Mouse (Mus musculus): ENCODE results near the gene Il34. TPM values are rescaled to one million over a fixed set of nuclear protein-coding genes. Genes with fewer than 3 reads are reported as not detected.

Gene Il34
- polyA plus RNA-seq, 1 experiment from 2014 or later: 6.5 TPM

- Histone ChIP-seq H3K4me1 (replicated peaks; ENCODE audit: control insufficient read depth, insufficient read depth, low read length) (peaks cover 39% of the 10 kb centered on the region), H3K27me3 (ENCODE audit: control insufficient read depth, insufficient read depth, low read depth, low read length) (no peaks in the 10 kb centered on the region), H3K27ac (ENCODE audit: low read length) (peak overlapping the region; percentile 49), H3K9me3 (ENCODE audit: control insufficient read depth, low read length) (no peaks in the 10 kb centered on the region), H3K4me3 (ENCODE audit: low read length) (no peak overlapping the region), H3K36me3 (ENCODE audit: control insufficient read depth, insufficient read depth, low read length) (no peaks in the 10 kb centered on the region), H3K4me2 (ENCODE audit: low read depth, low read length) (no peak overlapping the region), H3K9ac (ENCODE audit: low read length) (no peak overlapping the region)
- 74% methylated on average over 3 of the region's 3 CpGs for WGBS
- no peak for ATAC-seq (ENCODE audit: low read depth)
Observed at GRCm38 (mm10) chr8:110704103-110704502, 101.6 kb downstream of the Il34 start.

GRCm38 (mm10) chr8:110703460-110704061 is 102.2 kb downstream of the Il34 start:
- ATAC-seq (ENCODE audit: low read depth): no peak
- Histone ChIP-seq H3K9ac (ENCODE audit: low read length) (no peak overlapping the region), H3K27me3 (ENCODE audit: control insufficient read depth, insufficient read depth, low read depth, low read length) (no peaks in the 10 kb centered on the region), H3K4me1 (replicated peaks; ENCODE audit: control insufficient read depth, insufficient read depth, low read length) (peaks cover 38% of the 10 kb centered on the region), H3K36me3 (ENCODE audit: control insufficient read depth, insufficient read depth, low read length) (no peaks in the 10 kb centered on the region), H3K27ac (ENCODE audit: low read length) (peak overlapping the region; percentile 81), H3K4me3 (ENCODE audit: low read length) (no peak overlapping the region), H3K9me3 (ENCODE audit: control insufficient read depth, low read length) (no peaks in the 10 kb centered on the region), H3K4me2 (ENCODE audit: low read depth, low read length) (no peak overlapping the region)
- WGBS: 61% methylated on average over 9 of the region's 9 CpGs

- Histone ChIP-seq H3K36me3 (ENCODE audit: control insufficient read depth, insufficient read depth, low read length) (no peaks in the 10 kb centered on the region), H3K4me1 (replicated peaks; ENCODE audit: control insufficient read depth, insufficient read depth, low read length) (peaks cover 35% of the 10 kb centered on the region), H3K9ac (ENCODE audit: low read length) (no peak overlapping the region), H3K27me3 (ENCODE audit: control insufficient read depth, insufficient read depth, low read depth, low read length) (no peaks in the 10 kb centered on the region), H3K9me3 (ENCODE audit: control insufficient read depth, low read length) (no peaks in the 10 kb centered on the region), H3K27ac (ENCODE audit: low read length) (peak overlapping the region; percentile 81), H3K4me2 (ENCODE audit: low read depth, low read length) (no peak overlapping the region), H3K4me3 (ENCODE audit: low read length) (no peak overlapping the region)
- ATAC-seq (ENCODE audit: low read depth): peak; percentile 87
- WGBS: 46% methylated on average over 9 of the region's 9 CpGs
Observed at GRCm38 (mm10) chr8:110702636-110703459, 102.9 kb downstream of the Il34 start.

GRCm38 (mm10) chr8:110700561-110700960 is 105.2 kb downstream of the Il34 start:
- H3K4me3 ChIP-seq (ENCODE audit: low read length): no peak overlapping the region
- H3K27me3 ChIP-seq (ENCODE audit: control insufficient read depth, insufficient read depth, low read depth, low read length): no peaks in the 10 kb centered on the region
- ATAC-seq (ENCODE audit: low read depth): no peak
- H3K9ac ChIP-seq (ENCODE audit: low read length): no peak overlapping the region
- WGBS: 76% methylated on average over 2 of the region's 2 CpGs
- no peak overlapping the region for H3K4me2 ChIP-seq (ENCODE audit: low read depth, low read length)
- no peak overlapping the region for H3K27ac ChIP-seq (ENCODE audit: low read length)
- H3K36me3 ChIP-seq (ENCODE audit: control insufficient read depth, insufficient read depth, low read length): no peaks in the 10 kb centered on the region
- no peaks in the 10 kb centered on the region for H3K9me3 ChIP-seq (ENCODE audit: control insufficient read depth, low read length)
- peaks cover 31% of the 10 kb centered on the region for H3K4me1 ChIP-seq (replicated peaks; ENCODE audit: control insufficient read depth, insufficient read depth, low read length)

- Histone ChIP-seq H3K4me3 (ENCODE audit: low read length) (no peak overlapping the region), H3K9ac (ENCODE audit: low read length) (no peak overlapping the region), H3K4me2 (ENCODE audit: low read depth, low read length) (no peak overlapping the region), H3K9me3 (ENCODE audit: control insufficient read depth, low read length) (no peaks in the 10 kb centered on the region), H3K27me3 (ENCODE audit: control insufficient read depth, insufficient read depth, low read depth, low read length) (no peaks in the 10 kb centered on the region), H3K36me3 (ENCODE audit: control insufficient read depth, insufficient read depth, low read length) (no peaks in the 10 kb centered on the region), H3K27ac (ENCODE audit: low read length) (no peak overlapping the region), H3K4me1 (replicated peaks; ENCODE audit: control insufficient read depth, insufficient read depth, low read length) (peaks cover 32% of the 10 kb centered on the region)
- WGBS: 73% methylated on average over 7 of the region's 7 CpGs
- no peak for ATAC-seq (ENCODE audit: low read depth)
Observed at GRCm38 (mm10) chr8:110699501-110699900, 106.2 kb downstream of the Il34 start.

GRCm38 (mm10) chr8:110698098-110698497 is 107.6 kb downstream of the Il34 start:
- WGBS: 62% methylated on average over 1 of the region's 1 CpGs

GRCm38 (mm10) chr8:110697571-110697970 is 108.2 kb downstream of the Il34 start:
- Histone ChIP-seq H3K9me3 (ENCODE audit: control insufficient read depth, low read length) (no peaks in the 10 kb centered on the region), H3K4me3 (ENCODE audit: low read length) (no peak overlapping the region), H3K4me2 (ENCODE audit: low read depth, low read length) (no peak overlapping the region), H3K9ac (ENCODE audit: low read length) (no peak overlapping the region), H3K4me1 (replicated peaks; ENCODE audit: control insufficient read depth, insufficient read depth, low read length) (peaks cover 17% of the 10 kb centered on the region), H3K27me3 (ENCODE audit: control insufficient read depth, insufficient read depth, low read depth, low read length) (no peaks in the 10 kb centered on the region), H3K27ac (ENCODE audit: low read length) (no peak overlapping the region), H3K36me3 (ENCODE audit: control insufficient read depth, insufficient read depth, low read length) (no peaks in the 10 kb centered on the region)
- no peak for ATAC-seq (ENCODE audit: low read depth)
- 84% methylated on average over 5 of the region's 5 CpGs for WGBS

More at GRCm38 (mm10) chr8:110698098-110698497, 107.6 kb downstream of the Il34 start:
- H3K27me3 ChIP-seq (ENCODE audit: control insufficient read depth, insufficient read depth, low read depth, low read length): no peaks in the 10 kb centered on the region
- no peak overlapping the region for H3K4me3 ChIP-seq (ENCODE audit: low read length)
- no peak for ATAC-seq (ENCODE audit: low read depth)
- H3K9ac ChIP-seq (ENCODE audit: low read length): no peak overlapping the region
- no peak overlapping the region for H3K27ac ChIP-seq (ENCODE audit: low read length)
- no peak overlapping the region for H3K4me2 ChIP-seq (ENCODE audit: low read depth, low read length)
- H3K4me1 ChIP-seq (replicated peaks; ENCODE audit: control insufficient read depth, insufficient read depth, low read length): peaks cover 18% of the 10 kb centered on the region
- H3K9me3 ChIP-seq (ENCODE audit: control insufficient read depth, low read length): no peaks in the 10 kb centered on the region
- no peaks in the 10 kb centered on the region for H3K36me3 ChIP-seq (ENCODE audit: control insufficient read depth, insufficient read depth, low read length)

GRCm38 (mm10) chr8:110696051-110696450 is 109.7 kb downstream of the Il34 start:
- H3K27ac ChIP-seq (ENCODE audit: low read length): peak overlapping the region; percentile 11
- 0 out of 2 replicates have a peak overlapping the region, but pooled peaks have one; percentile 18 for H3K9ac ChIP-seq (ENCODE audit: low read length)
- H3K36me3 ChIP-seq (ENCODE audit: control insufficient read depth, insufficient read depth, low read length): no peaks in the 10 kb centered on the region
- 65% methylated on average over 4 of the region's 4 CpGs for WGBS
- ATAC-seq (ENCODE audit: low read depth): peak; percentile 51
- no peak overlapping the region for H3K4me2 ChIP-seq (ENCODE audit: low read depth, low read length)
- peaks cover 17% of the 10 kb centered on the region for H3K4me1 ChIP-seq (replicated peaks; ENCODE audit: control insufficient read depth, insufficient read depth, low read length)
- no peaks in the 10 kb centered on the region for H3K27me3 ChIP-seq (ENCODE audit: control insufficient read depth, insufficient read depth, low read depth, low read length)
- no peak overlapping the region for H3K4me3 ChIP-seq (ENCODE audit: low read length)
- H3K9me3 ChIP-seq (ENCODE audit: control insufficient read depth, low read length): no peaks in the 10 kb centered on the region

- Histone ChIP-seq H3K27ac (ENCODE audit: low read length) (peak overlapping the region; percentile 9; the same call in 1 of the 2 replicates), H3K4me1 (replicated peaks; ENCODE audit: control insufficient read depth, insufficient read depth, low read length) (peaks cover 17% of the 10 kb centered on the region), H3K36me3 (ENCODE audit: control insufficient read depth, insufficient read depth, low read length) (no peaks in the 10 kb centered on the region), H3K4me2 (ENCODE audit: low read depth, low read length) (no peak overlapping the region), H3K27me3 (ENCODE audit: control insufficient read depth, insufficient read depth, low read depth, low read length) (no peaks in the 10 kb centered on the region), H3K9me3 (ENCODE audit: control insufficient read depth, low read length) (no peaks in the 10 kb centered on the region), H3K9ac (ENCODE audit: low read length) (peak overlapping the region; percentile 10; the same call in 1 of the 2 replicates), H3K4me3 (ENCODE audit: low read length) (no peak overlapping the region)
- no peak for ATAC-seq (ENCODE audit: low read depth)
- WGBS: 81% methylated on average over 5 of the region's 5 CpGs
Observed at GRCm38 (mm10) chr8:110695431-110695830, 110.3 kb downstream of the Il34 start.
